Mouse (Mus musculus): ENCODE results near the gene Gabrg3. TPM values are rescaled to one million over a fixed set of nuclear protein-coding genes. Genes with fewer than 3 reads are reported as not detected.

The Gabrg3 gene
- total RNA-seq, 2 experiments from 2014 or later = not detected

DNA sequence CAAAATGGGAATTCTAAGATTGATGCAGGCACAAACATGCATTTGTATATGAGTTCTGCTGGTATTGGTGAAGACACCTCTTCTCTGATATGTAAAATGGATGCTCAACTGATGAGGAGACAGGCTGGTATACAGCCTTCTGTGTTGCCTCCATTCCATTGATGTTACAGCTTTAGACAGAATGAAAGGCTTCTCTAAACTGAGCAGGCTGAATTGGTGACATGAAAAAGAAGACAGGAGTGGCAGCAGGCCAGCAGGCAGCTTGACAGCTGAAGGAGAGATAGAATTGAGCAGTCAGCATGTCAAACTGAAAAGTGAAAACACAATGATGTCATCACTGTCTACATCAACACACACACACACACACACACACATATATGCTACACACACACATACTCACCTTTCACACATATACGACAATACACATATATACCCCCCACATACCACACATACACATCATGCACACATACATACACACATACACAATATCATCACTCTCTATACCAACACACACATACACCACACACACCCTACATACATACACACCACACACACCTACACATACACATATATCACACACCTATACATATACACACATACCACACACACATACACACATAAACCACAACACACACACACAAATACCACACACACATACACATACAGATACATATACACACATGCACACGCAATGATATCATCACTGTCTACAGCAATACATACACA is 315.4 kb downstream of the Gabrg3 start:
- no peak for DNase-seq (ENCODE audit: low spot score)

- DNase-seq (ENCODE audit: low spot score) = no peak
Observed at GRCm38 (mm10) chr7:57065398-57065797, 321.6 kb downstream of the Gabrg3 start.

GRCm38 (mm10) chr7:57050906-57051635 is 335.9 kb downstream of the Gabrg3 start:
- DNase-seq (ENCODE audit: low spot score) = no peak

- DNase-seq (ENCODE audit: low spot score) = no peak
Observed at GRCm38 (mm10) chr7:57037861-57038421, 349.0 kb downstream of the Gabrg3 start.

- DNase-seq (ENCODE audit: low spot score) = no peak
Observed at GRCm38 (mm10) chr7:57000585-57001261, 386.3 kb downstream of the Gabrg3 start.

DNA sequence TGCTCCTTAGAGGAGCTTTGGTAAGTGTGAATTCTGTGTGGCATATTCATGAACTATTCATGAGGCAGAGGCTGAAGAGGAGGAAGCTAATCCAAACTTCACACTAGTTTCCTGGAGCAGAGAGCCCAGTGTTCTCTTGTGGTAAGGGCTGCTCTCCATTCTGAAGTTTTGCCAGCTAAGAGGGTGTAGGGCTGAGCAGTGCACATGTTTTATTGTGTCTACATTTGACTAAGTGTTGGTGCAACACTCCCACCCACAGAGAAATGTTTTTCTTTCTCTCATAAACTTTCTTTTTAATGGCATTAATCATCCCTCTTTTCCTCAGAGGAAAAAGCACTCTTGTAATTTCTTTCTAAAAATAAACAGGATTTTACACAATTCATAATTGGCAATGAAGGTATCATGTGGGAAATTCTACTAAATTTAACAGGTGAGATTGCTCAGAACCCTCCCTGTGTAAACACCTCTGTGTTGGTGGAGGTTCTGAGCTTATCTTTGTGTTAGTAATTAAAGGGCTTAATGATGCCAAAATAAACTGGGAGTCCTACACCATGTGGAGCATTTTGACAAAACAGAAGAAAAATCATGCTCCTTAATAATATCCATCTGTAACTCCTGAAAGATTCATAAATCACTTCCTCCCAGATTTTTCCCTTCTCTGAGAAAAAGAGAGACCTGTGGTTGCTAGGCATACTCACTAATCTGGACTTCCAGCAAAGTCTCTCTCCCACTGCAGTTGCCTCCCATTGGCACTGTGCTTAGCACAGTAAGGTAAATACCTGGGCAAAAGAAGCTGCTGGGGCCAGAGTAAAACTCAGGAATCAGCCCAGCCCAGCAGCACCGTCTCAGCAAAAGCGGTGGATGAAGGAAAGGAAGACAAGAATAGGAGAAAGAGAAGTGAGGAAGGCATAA is 389.0 kb downstream of the Gabrg3 start:
- DNase-seq (ENCODE audit: low spot score) = no peak

DNA sequence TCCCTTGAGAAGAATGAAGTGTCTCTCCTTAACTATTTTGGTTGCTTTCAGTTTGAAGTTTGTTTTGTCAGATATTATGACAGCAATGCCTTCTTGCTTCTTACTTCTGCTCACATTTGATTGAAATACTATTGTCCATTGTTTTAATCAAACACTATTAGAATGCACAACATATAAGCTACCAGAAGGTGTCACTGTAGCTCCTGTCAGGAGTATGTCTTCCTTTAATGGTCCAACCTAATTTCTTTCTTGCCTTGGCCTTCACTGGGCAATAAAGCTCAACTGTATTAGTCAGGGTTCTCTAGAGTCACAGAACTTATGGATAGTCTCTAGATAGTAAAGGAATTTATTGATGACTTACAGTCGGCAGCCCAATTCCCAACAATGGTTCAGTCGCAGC is 440.6 kb downstream of the Gabrg3 start:
- no peak for DNase-seq (ENCODE audit: low spot score)

GRCm38 (mm10) chr7:56941606-56942005 is 445.4 kb downstream of the Gabrg3 start:
- DNase-seq (ENCODE audit: low spot score) = no peak

DNA sequence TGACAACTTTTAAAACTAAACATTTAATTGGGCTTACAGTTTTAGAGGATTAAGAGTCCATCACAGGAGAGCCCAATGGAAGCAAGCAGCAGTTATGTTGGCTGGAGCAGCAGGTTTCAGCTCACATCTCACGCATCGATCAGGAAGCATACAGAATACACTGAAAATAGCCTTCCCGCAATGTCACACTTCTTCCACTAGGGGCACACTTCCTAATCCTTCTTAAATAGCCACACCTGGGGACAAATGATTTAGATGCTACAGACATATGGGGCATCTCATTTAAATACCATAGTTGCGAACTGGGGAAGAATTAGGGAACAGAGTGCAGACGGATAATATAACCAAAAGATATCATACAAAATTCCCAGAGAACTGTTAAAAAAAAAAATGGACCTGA is 449.0 kb downstream of the Gabrg3 start:
- no peak for DNase-seq (ENCODE audit: low spot score)

DNA sequence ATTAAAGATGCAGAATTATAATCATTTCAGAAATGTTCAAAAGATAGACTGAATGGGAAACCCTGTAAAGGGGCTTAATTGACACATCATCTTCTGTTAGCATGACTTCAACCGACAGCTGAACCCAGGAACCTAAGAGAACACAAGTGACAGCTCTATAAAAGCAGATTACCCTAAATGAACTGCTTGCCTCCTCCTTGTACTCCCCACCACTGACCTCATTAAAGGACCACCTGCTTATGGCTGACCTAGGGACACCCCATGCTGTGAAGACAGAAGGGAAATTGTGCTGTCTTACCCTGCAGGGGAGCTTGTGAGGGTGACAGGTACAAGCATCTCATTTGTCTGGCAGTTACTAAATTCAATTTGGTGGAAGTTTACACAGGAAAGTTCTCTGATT is 467.5 kb downstream of the Gabrg3 start:
- no peak for DNase-seq (ENCODE audit: low spot score)

- DNase-seq (ENCODE audit: low spot score) = no peak
Observed at GRCm38 (mm10) chr7:56914862-56915261, 472.1 kb downstream of the Gabrg3 start.

DNA sequence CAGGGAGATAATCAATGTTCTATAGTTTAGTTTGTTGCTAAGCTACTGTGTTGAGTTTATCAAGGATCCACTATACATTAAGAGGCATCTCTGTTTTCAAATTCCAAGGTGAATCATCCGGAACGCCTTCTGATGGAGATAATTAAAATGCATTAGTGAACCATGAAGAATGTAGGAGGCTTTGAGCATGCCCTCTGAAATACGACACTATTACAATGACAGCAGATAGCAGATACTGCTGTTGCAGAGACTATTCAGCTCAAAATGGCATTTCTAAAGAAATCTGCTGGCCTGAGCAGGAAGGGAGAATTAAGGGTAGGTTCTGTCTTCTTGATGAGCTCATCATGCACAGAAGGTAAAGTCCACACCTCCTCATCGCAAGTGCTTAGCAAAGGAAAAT is 487.2 kb downstream of the Gabrg3 start:
- no peak for DNase-seq (ENCODE audit: low spot score)

DNA sequence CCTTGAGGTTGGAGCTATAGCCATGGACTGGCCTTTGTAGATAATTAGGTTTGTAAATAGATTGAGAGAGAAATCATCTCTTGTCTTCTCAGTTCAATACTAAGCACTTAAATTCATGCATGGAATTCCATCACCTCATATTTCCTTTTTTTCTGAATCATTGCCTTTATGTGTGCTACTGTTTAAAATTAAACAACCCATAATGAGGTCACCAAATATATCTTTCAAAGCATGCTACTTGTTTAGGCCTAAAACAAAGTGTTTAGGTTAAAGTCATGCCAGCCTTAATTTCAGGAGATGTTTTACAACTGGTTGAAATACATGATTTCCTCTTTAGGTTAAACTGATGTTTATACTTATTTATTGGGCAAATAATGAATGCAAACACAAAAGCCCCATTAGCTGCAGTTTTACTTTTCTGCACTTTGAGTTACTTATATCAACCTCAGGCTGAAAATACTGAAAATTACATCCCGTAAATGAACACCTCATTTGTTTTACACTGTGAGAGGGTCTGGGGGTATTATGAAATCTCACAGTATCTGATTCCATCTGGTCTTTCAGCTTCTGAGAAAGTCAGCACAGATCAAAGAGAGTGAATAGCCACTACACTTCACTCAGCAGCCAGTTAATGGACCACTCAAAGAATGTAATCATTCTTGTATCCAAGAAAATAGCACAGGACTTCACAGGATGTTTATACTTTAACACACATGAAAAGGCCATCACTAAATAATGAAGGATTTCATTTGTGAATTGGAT is 519.5 kb downstream of the Gabrg3 start:
- no peak for DNase-seq (ENCODE audit: low spot score)

GRCm38 (mm10) chr7:56843565-56843964 is 543.4 kb downstream of the Gabrg3 start:
- DNase-seq (ENCODE audit: low spot score) = no peak

GRCm38 (mm10) chr7:56825446-56825845 is 561.5 kb downstream of the Gabrg3 start:
- DNase-seq (ENCODE audit: low spot score) = no peak

GRCm38 (mm10) chr7:56801841-56802240 is 585.1 kb downstream of the Gabrg3 start:
- DNase-seq (ENCODE audit: low spot score) = no peak

- DNase-seq (ENCODE audit: low spot score) = no peak
Observed at GRCm38 (mm10) chr7:56779122-56779521, 607.9 kb downstream of the Gabrg3 start.

GRCm38 (mm10) chr7:56768216-56768615 is 618.8 kb downstream of the Gabrg3 start:
- DNase-seq (ENCODE audit: low spot score) = no peak

- no peak for DNase-seq (ENCODE audit: low spot score)
Observed at GRCm38 (mm10) chr7:56767796-56768195, 619.2 kb downstream of the Gabrg3 start.
